Mouse (Mus musculus) forebrain, embryonic 10.5 days (tissue): ENCODE measurements at regions not wholly inside any gene's neighbourhood (a gene's known extent, or its start where the extent isn't known, plus 50 kb on each side); places are given as distances from the start of the nearest gene placed in this dataset.

Experiments used
- DNase-seq: peaks from one replicate; pipeline ENCODE4 v3.0.0-alpha.2; 2017; ENCODE audit warnings: low spot score; ENCODE audit errors: extremely low spot score
- H3K27ac ChIP-seq: fragments of 300-500 bp; sonication (generic); 2 replicates; pipeline ENCODE4 v1.5.1; 2016; ENCODE audit warnings: mild to moderate bottlenecking
- H3K27me3 ChIP-seq: fragments of 300-500 bp; sonication (generic); 2 replicates; pipeline ENCODE4 v1.6.1; 2016; ENCODE audit warnings: mild to moderate bottlenecking; ENCODE audit not compliant: poor library complexity, severe bottlenecking
- H3K36me3 ChIP-seq: fragments of 300-500 bp; sonication (generic); replicated peaks from 2 replicates; pipeline ENCODE4 v1.6.1; 2016; ENCODE audit warnings: mild to moderate bottlenecking, moderate library complexity
- H3K4me1 ChIP-seq: fragments of 300-500 bp; sonication (generic); 2 replicates; pipeline ENCODE4 v1.6.1; 2016
- H3K4me3 ChIP-seq: fragments of 300-500 bp; sonication (generic); 2 replicates; pipeline ENCODE4 v1.5.1; 2016; ENCODE audit warnings: mild to moderate bottlenecking, moderate library complexity
- H3K9me3 ChIP-seq: fragments of 300-500 bp; sonication (generic); 2 replicates; pipeline ENCODE4 v1.6.1; 2016; ENCODE audit warnings: mild to moderate bottlenecking, moderate library complexity
- WGBS: fragments of 180-500 bp; shearing (Covaris S2); methylation state at CpG from one replicate; pipeline ENCODE4 v1.1.7; 2016; 5-methylcytosine and 5-hydroxymethylcytosine counted together

DNA sequence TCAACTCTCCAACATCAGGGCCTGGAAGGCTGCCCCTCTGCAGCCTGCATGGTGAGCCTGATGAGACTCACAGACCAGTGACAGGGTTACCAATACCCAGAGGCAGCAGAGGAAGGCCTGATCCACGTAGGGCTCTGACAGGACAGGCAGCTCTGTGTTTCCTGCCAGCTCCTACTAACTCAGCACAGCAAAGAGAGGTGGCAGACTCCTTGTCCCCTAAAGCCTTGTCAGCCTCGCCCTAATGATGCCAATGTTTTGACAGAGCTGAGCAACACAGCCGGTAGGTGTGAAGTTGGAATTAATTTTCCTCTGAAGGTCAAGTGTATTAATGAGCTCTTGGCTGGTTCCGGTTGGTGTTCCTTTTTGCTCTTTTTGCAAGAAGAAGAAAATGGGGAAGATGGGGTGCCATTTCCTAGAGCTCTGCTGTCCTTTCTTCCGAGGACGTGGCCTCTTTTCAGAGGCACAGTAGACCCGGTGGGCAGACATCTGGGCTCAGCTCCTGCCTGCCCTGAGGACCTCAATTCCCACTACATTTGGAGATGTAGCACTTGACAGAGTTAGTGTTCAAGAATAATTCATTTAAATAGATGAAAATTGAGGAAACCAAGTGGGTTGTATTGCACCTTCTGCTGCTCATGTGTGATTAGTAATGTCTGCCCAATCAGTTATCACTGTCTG, 395.5 kb upstream of the Tbx3 start:
- Histone ChIP-seq H3K27me3 (no peaks in the 10 kb centered on the region; the same call in 1 of the 2 replicates), H3K4me3 (no peak overlapping the region), H3K9me3 (no peaks in the 10 kb centered on the region), H3K27ac (no peak overlapping the region), H3K36me3 (no peaks in the 10 kb centered on the region), H3K4me1 (no peaks in the 10 kb centered on the region)
- 84% methylated on average over 7 of the region's 7 CpGs for WGBS
- DNase-seq = no peak

DNA sequence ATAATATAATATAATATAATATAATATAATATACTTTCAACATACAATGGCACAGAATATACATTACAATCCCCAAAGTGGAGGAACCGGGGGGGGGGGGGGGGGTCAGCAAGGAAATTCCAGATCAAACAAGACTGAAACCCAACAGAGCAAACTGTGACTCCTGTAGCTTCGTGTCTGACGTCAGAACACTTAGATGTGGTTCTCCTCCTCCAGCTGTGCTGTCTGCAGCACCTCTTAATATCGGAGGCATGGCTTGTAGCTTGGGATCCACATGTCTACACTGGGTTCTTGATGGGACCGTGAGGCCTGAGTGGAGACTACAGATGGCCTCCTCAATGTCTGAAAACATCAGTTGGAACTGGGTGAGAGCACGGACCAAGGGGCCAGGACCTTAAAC, 390.3 kb upstream of the Tbx3 start:
- no peaks in the 10 kb centered on the region for H3K9me3 ChIP-seq
- no peaks in the 10 kb centered on the region for H3K36me3 ChIP-seq
- DNase-seq = no peak
- H3K4me3 ChIP-seq = no peak overlapping the region
- no peaks in the 10 kb centered on the region for H3K27me3 ChIP-seq
- WGBS = 89% methylated on average over 6 of the region's 6 CpGs
- no peaks in the 10 kb centered on the region for H3K4me1 ChIP-seq
- H3K27ac ChIP-seq = no peak overlapping the region

DNA sequence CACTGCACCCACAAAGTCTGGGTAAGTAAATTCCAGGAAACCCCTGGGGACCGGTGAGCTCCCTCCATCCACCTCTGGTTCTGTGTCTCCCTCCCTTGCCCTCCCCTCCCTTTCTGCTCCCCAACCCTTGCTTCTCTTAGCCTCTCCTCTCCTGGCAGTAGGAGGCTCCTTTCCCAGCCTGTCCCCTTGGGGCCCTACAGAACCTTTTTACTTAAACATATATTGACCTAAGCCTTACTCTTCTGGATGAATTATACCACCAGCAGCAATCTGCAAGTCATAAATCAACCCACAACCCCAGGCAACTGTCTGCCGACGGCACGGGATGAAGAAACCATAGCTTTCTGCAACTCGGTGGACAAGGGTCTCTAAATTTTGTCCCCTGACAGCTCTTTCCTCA, 380.7 kb upstream of the Tbx3 start:
- Histone ChIP-seq H3K4me1 (peaks cover 5% of the 10 kb centered on the region; the same call in 1 of the 2 replicates), H3K27ac (no peak overlapping the region), H3K4me3 (no peak overlapping the region), H3K36me3 (no peaks in the 10 kb centered on the region), H3K9me3 (peaks cover 4% of the 10 kb centered on the region; the same call in 1 of the 2 replicates), H3K27me3 (peaks cover 45% of the 10 kb centered on the region)
- no peak for DNase-seq
- 92% methylated on average over 5 of the region's 5 CpGs for WGBS

- Histone ChIP-seq H3K9me3 (peaks cover 4% of the 10 kb centered on the region; the same call in 1 of the 2 replicates), H3K27me3 (peaks cover 50% of the 10 kb centered on the region), H3K27ac (no peak overlapping the region), H3K4me1 (peaks cover 19% of the 10 kb centered on the region), H3K4me3 (no peak overlapping the region), H3K36me3 (no peaks in the 10 kb centered on the region)
- DNase-seq = no peak
- WGBS = 81% methylated on average over 9 of the region's 9 CpGs
Measured at GRCm38 (mm10) chr5:119292323-119292722, 378.1 kb upstream of the Tbx3 start.

DNA sequence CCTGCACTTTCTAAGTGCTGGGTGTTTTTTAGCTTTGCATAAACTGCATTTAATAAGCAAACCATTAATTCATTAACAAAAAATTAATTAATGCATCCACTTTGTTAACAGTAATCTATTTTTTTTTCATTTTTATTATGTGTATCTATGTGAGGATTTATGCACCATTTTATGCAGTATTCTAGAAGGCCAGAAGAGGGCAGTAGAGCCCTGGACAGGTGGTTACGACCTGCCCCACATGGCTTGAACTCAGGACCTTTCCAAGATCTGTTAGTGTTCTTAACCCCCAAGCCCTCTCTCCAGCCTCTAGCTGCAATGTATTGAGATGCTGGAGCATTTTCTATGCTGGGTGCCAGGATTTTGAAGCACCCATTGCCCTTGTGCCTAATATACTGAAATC, 377.6 kb upstream of the Tbx3 start:
- DNase-seq = no peak
- Histone ChIP-seq H3K27me3 (peaks cover 50% of the 10 kb centered on the region), H3K9me3 (peaks cover 4% of the 10 kb centered on the region; the same call in 1 of the 2 replicates), H3K36me3 (no peaks in the 10 kb centered on the region), H3K4me1 (peaks cover 19% of the 10 kb centered on the region), H3K27ac (no peak overlapping the region), H3K4me3 (no peak overlapping the region)
- WGBS = 82% methylated on average over 1 of the region's 1 CpGs

DNA sequence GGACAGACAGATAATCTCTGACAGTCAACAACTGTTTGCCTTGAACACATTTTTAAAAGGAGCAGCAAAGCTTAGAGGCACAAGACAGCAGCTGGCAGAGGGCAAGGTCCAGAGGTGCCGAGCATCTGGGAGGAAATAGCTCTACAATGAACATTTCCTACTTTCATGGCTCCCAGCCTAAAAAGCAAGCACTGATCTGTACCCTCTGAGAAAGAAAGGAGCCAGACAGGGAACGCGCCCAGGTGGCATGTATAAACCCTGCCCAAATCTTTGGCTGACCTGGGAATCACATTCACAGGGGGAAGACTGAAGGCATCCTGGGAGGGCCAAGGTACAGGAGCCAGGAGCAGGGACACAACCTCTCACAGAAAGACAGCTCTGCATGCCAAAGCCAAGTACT, 371.2 kb upstream of the Tbx3 start:
- Histone ChIP-seq H3K27ac (no peak overlapping the region), H3K4me3 (no peak overlapping the region), H3K9me3 (no peaks in the 10 kb centered on the region), H3K36me3 (no peaks in the 10 kb centered on the region), H3K4me1 (peaks cover 50% of the 10 kb centered on the region), H3K27me3 (peaks cover 78% of the 10 kb centered on the region)
- DNase-seq = no peak
- 89% methylated on average over 3 of the region's 3 CpGs for whole genome bisulfite sequencing

- Histone ChIP-seq H3K36me3 (no peaks in the 10 kb centered on the region), H3K4me3 (no peak overlapping the region), H3K27me3 (peaks cover 80% of the 10 kb centered on the region), H3K9me3 (no peaks in the 10 kb centered on the region), H3K27ac (no peak overlapping the region), H3K4me1 (peaks cover 55% of the 10 kb centered on the region)
- DNase-seq = no peak
- 30% methylated on average over 7 of the region's 7 CpGs for WGBS
Measured at GRCm38 (mm10) chr5:119300106-119300505, 370.4 kb upstream of the Tbx3 start.

- Histone ChIP-seq H3K27ac (no peak overlapping the region), H3K4me1 (peaks cover 41% of the 10 kb centered on the region), H3K4me3 (no peak overlapping the region), H3K27me3 (peaks cover 83% of the 10 kb centered on the region), H3K9me3 (no peaks in the 10 kb centered on the region), H3K36me3 (no peaks in the 10 kb centered on the region)
- WGBS = 40% methylated on average over 5 of the region's 5 CpGs
- no peak for DNase-seq
Measured at GRCm38 (mm10) chr5:119301539-119301938, 368.9 kb upstream of the Tbx3 start.

DNA sequence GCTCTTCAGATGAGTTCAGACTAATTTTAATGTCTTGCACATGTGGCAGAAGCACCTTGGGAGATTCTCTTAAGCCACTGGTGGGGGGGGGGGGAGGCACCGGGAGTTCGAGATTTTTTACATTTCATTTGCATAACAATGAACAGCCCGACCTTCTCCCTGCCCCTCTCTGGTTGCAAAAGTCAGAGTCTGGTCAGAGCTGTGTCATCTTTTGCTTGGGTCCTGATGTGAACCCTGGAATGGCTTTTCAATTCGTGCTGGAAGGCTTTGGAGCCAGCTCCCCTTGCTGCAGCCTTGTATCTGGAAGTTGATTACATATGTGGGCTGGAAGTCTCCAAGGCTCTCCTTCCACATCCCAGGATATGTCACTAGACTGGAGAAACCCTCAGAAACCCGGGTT, 365.7 kb upstream of the Tbx3 start:
- Histone ChIP-seq H3K36me3 (no peaks in the 10 kb centered on the region), H3K4me3 (no peak overlapping the region), H3K27me3 (peaks cover 57% of the 10 kb centered on the region), H3K27ac (no peak overlapping the region), H3K9me3 (no peaks in the 10 kb centered on the region), H3K4me1 (peaks cover 32% of the 10 kb centered on the region)
- no peak for DNase-seq
- 16% methylated on average over 5 of the region's 5 CpGs for WGBS

DNA sequence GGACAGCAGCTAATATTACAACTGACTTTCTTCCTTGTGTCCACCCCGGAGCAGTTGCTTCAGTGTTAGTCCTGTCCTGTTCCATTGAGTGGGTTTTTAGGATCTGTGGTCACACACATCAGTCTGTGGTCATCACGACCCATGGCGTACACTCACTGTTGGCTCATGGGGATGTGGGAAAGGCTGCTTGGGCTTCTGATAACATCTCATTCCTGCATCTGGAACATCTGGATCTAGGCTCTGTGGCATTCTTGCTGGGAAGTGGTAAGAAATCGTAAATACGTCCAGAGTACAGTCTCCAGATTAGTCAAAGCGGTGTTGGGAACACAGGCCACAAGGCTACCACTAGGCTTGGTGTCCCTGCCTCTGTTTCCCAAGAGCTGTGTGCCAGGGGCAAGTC, 362.7 kb upstream of the Tbx3 start:
- no peak for DNase-seq
- peaks cover 36% of the 10 kb centered on the region for H3K27me3 ChIP-seq
- H3K4me1 ChIP-seq = peaks cover 15% of the 10 kb centered on the region
- 90% methylated on average over 6 of the region's 6 CpGs for WGBS
- no peaks in the 10 kb centered on the region for H3K9me3 ChIP-seq
- H3K36me3 ChIP-seq = no peaks in the 10 kb centered on the region
- H3K4me3 ChIP-seq = no peak overlapping the region
- no peak overlapping the region for H3K27ac ChIP-seq

GRCm38 (mm10) chr5:119310178-119310930, 360.1 kb upstream of the Tbx3 start:
- peak; percentile 21 for DNase-seq
- WGBS = 69% methylated on average over 11 of the region's 11 CpGs

GRCm38 (mm10) chr5:119312808-119313207, 357.7 kb upstream of the Tbx3 start:
- no peak for DNase-seq
- WGBS = 87% methylated on average over 14 of the region's 14 CpGs
- peaks cover 13% of the 10 kb centered on the region; the same call in 1 of the 2 replicates for H3K27me3 ChIP-seq

More at GRCm38 (mm10) chr5:119310178-119310930, 360.1 kb upstream of the Tbx3 start:
- Histone ChIP-seq H3K36me3 (no peaks in the 10 kb centered on the region), H3K9me3 (no peaks in the 10 kb centered on the region), H3K4me1 (peaks cover 9% of the 10 kb centered on the region), H3K27me3 (0 out of 2 replicates have a peak, but pooled peaks cover 15% of the 10 kb centered on the region), H3K4me3 (no peak overlapping the region), H3K27ac (peak overlapping the region; percentile 68; the same call in 1 of the 2 replicates)

GRCm38 (mm10) chr5:119315149-119315548, 355.3 kb upstream of the Tbx3 start:
- H3K4me3 ChIP-seq = no peak overlapping the region
- H3K27me3 ChIP-seq = peaks cover 25% of the 10 kb centered on the region
- WGBS = 92% methylated on average over 7 of the region's 7 CpGs
- no peak overlapping the region for H3K27ac ChIP-seq
- no peaks in the 10 kb centered on the region for H3K36me3 ChIP-seq
- no peak for DNase-seq
- H3K4me1 ChIP-seq = peaks cover 4% of the 10 kb centered on the region
- H3K9me3 ChIP-seq = no peaks in the 10 kb centered on the region

More at GRCm38 (mm10) chr5:119312808-119313207, 357.7 kb upstream of the Tbx3 start:
- Histone ChIP-seq H3K9me3 (no peaks in the 10 kb centered on the region), H3K4me1 (peaks cover 9% of the 10 kb centered on the region), H3K36me3 (no peaks in the 10 kb centered on the region), H3K27ac (no peak overlapping the region), H3K4me3 (no peak overlapping the region)
